Mouse (Mus musculus) cerebellum, adult 9-10 months (tissue): ENCODE measurements around the gene Trpm1.

ENCODE experiments used
- DNase-seq: peaks from one replicate; pipeline ENCODE4 v3.0.0; 2022

The Trpm1 gene

GRCm38 (mm10) chr7:64164997-64165396 is 11.4 kb downstream of the Trpm1 start:
- DNase-seq, result peak; percentile 56

DNA sequence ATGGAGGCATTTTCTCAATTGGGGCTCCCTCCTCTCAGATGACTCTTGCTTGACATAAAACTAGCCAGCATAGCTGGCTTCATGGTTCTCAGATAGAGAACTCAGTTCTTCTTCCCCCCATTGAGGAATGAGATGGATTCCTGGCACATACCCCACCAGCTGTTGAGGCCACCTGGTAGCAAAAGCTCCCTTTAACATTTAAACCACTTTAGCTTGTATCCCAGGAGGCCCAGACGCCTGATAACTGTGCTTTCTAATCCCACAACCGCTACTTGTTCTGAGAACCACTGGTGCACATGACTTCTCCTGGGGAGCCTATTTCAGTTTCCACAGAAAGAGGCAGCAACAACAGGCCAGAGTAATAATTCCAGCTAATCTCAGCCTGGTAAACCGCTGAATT is 12.4 kb downstream of the Trpm1 start:
- no peak for DNase-seq

DNA sequence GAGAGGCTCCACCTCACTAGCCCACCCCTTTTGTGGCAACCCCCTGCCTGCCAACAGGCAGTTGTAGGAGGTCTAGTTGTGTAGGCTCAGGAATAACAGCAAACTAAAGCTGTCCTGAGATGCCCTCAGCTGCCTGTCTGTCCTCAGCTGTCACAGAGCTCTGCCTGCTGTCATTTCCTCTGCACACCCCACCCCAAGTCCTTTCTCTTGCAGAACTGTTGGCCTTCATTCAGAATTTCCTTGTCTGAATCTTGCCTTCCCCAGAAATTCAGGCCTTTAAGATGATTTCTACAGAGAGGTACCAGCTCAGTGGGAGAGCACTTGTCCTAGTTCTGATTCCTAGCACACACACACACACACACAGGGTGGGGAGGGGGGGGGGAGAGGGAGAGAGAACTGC is 13.1 kb downstream of the Trpm1 start:
- DNase-seq, result no peak

GRCm38 (mm10) chr7:64179310-64179709 is 25.7 kb downstream of the Trpm1 start:
- no peak for DNase-seq

DNA sequence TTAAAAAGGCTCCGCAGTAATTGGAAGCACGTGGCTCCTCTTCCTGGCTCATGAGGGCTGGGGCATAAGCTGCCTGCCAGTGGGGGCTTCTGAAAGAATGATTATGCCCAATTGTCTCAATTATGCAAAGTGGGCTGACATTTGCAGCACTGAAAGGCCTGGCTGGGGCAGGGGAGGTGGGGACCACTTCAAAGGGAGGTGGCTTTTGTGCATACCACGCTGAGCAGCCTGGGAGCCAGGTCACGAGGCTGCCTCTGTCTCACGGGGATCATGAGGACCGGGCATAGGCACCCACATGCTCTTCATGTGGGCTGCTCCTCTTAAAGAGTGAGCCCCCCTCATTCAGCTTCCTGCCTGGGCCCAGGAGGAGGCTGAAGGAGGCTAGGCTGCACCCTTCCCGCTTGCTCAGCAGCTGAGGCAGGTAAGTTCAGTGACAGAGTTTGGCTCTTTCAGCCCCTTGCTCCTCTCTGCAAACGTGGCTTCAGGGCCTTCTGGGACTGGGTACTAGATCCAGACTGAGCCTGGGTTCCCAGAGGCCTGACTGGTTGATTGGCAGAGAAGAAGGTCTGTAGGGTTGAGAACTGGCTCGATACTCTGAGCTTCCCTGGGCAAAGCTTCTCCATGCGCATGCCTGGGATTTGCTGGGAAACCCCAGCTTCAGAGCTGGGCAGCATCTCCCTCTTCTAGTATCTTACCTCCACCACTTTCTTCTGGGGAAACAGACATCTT is 31.7 kb downstream of the Trpm1 start:
- no peak for DNase-seq

DNA sequence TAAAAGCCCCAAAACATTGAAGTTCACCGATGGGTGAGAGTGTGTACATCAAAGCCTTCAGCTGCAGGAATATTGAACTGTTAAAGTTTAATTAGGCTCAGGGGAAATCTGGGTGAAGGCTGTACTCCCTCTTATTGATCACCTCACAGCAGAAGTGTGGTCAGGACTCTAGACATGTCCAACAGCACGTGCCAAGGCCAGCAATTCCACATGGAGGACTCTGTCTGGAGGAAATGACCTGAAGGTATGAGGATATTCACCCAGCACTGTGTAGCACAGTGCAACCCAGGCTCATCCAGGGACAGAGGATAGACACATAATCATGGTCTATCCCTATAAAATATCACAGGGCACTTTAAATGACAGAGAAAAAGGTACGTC is 32.3 kb downstream of the Trpm1 start:
- no peak for DNase-seq

GRCm38 (mm10) chr7:64192261-64192943 is 38.8 kb downstream of the Trpm1 start:
- no peak for DNase-seq

GRCm38 (mm10) chr7:64193476-64193875 is 39.8 kb downstream of the Trpm1 start:
- DNase-seq, result no peak

GRCm38 (mm10) chr7:64196114-64196513 is 42.5 kb downstream of the Trpm1 start:
- no peak for DNase-seq

- DNase-seq, result no peak
Measured at GRCm38 (mm10) chr7:64208700-64209099, 55.1 kb downstream of the Trpm1 start.

GRCm38 (mm10) chr7:64212870-64213269 is 59.2 kb downstream of the Trpm1 start:
- no peak for DNase-seq

DNA sequence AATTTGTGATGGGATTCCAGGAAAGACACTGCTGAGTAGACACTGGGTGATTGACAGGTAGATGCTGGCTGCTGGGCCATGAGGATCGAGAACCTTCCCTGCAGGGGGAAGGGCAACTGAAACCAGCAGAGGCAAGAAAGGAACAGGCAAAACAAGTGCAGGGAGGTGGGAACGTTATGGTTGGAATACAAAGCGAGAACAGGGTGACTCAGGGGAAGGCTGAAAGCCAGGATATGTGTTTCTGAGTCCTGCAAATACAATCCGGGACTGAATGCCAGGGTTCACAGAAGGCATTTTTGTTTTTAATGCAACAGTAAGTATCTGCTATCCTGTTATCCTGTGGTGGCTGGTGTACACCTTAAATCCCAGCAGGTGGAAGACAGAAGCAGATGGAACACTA is 60.4 kb downstream of the Trpm1 start:
- no peak for DNase-seq

GRCm38 (mm10) chr7:64215613-64216012 is 62.0 kb downstream of the Trpm1 start:
- no peak for DNase-seq

DNA sequence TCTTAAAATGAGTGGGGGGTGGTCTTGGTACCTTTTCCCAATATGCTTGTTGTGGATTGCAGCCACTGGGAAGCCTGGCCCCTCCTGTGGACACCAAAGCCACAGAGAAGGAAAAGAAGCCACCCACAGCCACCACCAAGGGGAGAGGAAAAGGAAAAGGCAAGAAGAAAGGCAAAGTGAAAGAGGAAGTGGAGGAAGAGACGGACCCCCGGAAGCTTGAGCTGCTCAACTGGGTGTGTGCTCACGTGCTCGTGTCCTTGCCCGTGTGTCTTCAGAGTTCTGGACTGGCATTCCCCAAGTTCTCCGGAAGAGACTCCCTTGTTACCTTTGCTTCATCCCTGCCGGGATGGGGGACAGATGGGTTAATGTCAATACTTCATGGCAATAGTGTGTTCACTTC is 63.8 kb downstream of the Trpm1 start:
- DNase-seq, result no peak

GRCm38 (mm10) chr7:64219765-64220164 is 66.1 kb downstream of the Trpm1 start:
- no peak for DNase-seq

GRCm38 (mm10) chr7:64223215-64223614 is 69.6 kb downstream of the Trpm1 start:
- no peak for DNase-seq

GRCm38 (mm10) chr7:64226339-64227194 is 72.9 kb downstream of the Trpm1 start:
- DNase-seq, result no peak

GRCm38 (mm10) chr7:64227586-64227985 is 74.0 kb downstream of the Trpm1 start:
- no peak for DNase-seq

DNA sequence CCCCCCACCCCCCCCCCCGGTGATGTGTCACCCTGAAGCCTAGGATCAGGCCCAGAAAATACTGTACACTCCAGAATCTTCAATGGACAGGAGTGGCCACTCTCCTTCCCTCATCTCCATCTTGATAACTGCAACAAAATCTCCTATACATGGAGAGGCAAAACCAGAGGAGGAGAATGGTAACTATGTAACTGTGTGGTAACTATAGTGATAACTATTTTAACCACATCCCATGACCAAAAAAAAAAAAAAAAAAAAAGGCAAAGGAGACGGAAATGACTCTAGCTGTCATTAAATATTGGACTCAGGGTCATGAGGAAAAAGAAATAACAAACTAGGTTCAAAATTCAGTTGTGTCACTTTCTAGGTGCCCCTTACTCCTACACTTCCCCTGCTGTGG is 74.7 kb downstream of the Trpm1 start:
- DNase-seq, result no peak

DNA sequence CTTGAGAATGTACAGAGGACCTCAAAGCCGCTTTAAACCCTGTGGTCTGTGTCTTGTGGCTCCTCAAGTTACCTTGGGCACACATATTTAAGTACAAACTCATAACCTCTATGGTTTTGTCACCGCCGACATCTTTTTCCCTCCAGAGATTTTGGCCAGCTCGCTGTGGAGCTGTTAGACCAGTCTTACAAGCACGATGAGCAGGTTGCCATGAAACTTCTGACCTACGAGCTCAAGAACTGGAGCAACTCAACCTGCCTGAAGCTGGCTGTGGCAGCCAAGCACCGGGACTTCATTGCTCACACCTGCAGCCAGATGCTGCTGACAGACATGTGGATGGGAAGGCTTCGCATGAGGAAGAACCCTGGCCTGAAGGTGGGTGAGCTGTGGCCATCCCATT is 76.3 kb downstream of the Trpm1 start:
- DNase-seq, result no peak

- no peak for DNase-seq
Measured at GRCm38 (mm10) chr7:64231001-64231400, 77.4 kb downstream of the Trpm1 start.

DNA sequence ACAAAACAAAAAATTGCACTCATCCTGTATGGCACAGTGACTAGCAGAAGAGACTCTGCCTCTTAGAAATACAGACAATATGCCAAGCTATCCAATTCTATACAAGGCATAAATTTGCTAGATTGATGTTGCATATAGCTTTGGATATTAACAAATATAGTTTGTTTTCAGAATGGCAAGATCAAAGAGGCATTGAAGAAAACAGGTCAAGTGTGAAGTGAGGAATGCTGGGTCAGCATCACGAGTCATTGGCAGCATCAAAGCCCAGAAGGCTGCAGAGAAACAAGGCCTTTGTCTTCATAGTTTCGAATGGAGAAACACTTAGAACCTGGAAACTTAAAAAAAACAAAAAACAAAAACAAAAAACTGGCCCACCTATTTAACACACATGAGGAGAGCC is 78.4 kb downstream of the Trpm1 start:
- no peak for DNase-seq

- no peak for DNase-seq
Measured at GRCm38 (mm10) chr7:64234310-64234820, 80.7 kb downstream of the Trpm1 start.

DNA sequence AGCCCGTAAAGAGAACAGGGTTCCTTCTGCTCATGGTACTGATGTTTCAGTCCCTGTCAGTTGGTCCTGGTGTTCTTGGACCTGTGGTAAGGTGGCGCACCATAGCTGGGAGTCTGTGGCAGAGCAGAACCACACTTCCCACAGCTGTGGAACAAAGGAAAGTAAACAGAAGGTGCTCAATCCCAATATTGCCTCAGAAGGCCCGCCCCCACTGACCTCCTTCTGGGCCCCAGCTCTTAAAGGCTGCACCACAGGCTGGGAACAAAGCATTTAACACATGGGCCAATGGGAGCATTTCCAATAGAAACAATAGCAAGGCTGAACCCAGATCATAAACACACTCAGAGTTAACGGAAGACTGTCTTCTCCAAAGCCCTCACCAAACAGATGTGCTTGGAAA is 82.9 kb downstream of the Trpm1 start:
- no peak for DNase-seq
